Mouse (Mus musculus): Measurements from ENCODE around the gene Stab2. TPM values are rescaled to one million over a fixed set of nuclear protein-coding genes. Genes with fewer than 3 reads are reported as not detected.

Stab2 gene
- total RNA-seq, 2 experiments from 2014 or later: 0.78 to 1.3 TPM

Other genes with a start within 250 kb of the Stab2 start
- 10 to 100 TPM; 12.4 to 14.0 TPM for gene Gm49358, start 244.1 kb downstream of the Stab2 start, total RNA-seq (2021)
- 10 to 100 TPM; 30.0 to 38.2 TPM for gene Nt5dc3, start 229.0 kb downstream of the Stab2 start, total RNA-seq (2021)
- gene 1700113H08Rik, start 50.0 kb upstream of the Stab2 start, total RNA-seq (2021): under 1 TPM; 0.40 to 0.69 TPM